Mouse (Mus musculus) megakaryocyte, embryonic 14.5 days (primary cell): ENCODE data around the gene Col11a2.

Source experiments
- FLI1 ChIP-seq: IDR thresholded peaks from 2 replicates; pipeline ENCODE4 v1.6.1; 2012; ENCODE audit warnings: low read length, inconsistent platforms, mixed read lengths
- GATA1 ChIP-seq: IDR thresholded peaks from 3 replicates; pipeline ENCODE4 v1.6.1; 2012; ENCODE audit warnings: mixed read lengths, low read length, inconsistent platforms, borderline replicate concordance

GRCm38 (mm10) chr17:34090923-34091322, 51.7 kb downstream of the Col11a2 start:
- TF ChIP-seq FLI1 (no peak), GATA1 (no peak)
